9 mouse cellular contexts compared by ENCODE assay signal in the genomic region with DNA sequence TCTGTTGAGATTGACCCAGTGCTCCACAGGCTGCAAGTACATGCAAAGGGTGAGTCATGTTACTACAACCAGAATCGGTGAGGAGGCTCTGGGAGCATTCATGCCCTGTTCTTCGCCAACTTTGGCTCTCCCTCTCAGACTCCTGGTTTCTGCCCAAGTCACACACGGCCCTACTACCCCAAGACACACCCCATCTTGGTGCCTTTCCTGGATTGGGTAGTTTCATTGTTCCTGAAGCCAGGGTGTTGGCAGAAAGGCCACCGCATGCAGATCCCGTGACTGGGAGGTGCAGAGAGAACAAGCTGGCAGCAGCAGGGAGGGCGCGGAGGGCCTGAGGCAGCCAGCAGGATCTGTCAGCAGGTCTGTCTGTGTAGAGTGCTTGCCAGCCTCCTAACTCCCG.
A peak's percentile ranks its signal among the peaks of the same experiment; 100 is the strongest.
DNase-seq lines count a peak whose midpoint lies in the region; ATAC-seq and TF ChIP-seq lines count a peak whose summit lies in the region.
"Had no signal": no experiment of that assay in that cellular context is flagged by ENCODE, and none has a peak within 500 bp of the region (broad histone marks: within the 10 kb centered on the region; RNA-seq: fewer than 3 reads in every experiment).

No protein-coding gene starts in this region.

- H3K9me3 ChIP-seq in hindbrain, embryonic 13.5 days, result no peaks in the 10 kb centered on the region; the same call in 1 of the 2 replicates
- no peaks in the 10 kb centered on the region for H3K9me3 ChIP-seq in hindbrain, embryonic 11.5 days (ENCODE audit: control insufficient read depth, low read length)
- H3K9me3 ChIP-seq in ES-Bruce4 (replicated peaks; ENCODE audit: control insufficient read depth, insufficient read depth, low read length, poor library complexity, severe bottlenecking), result no peaks in the 10 kb centered on the region
- peaks cover 3% of the 10 kb centered on the region; the same call in 1 of the 2 replicates for H3K9me3 ChIP-seq in midbrain, embryonic 11.5 days (ENCODE audit: control insufficient read depth, low read length)
- H3K9me3 ChIP-seq: stomach, embryonic 15.5 days had no signal

- 83% methylated on average over 8 of the region's 8 CpGs for WGBS in hindbrain, embryonic 13.5 days
- 75% methylated on average over 8 of the region's 8 CpGs for WGBS in hindbrain, embryonic 11.5 days
- 86% methylated on average over 8 of the region's 8 CpGs for WGBS in midbrain, embryonic 11.5 days

- no peak overlapping the region for H3K27ac ChIP-seq in hindbrain, embryonic 13.5 days
- H3K27ac ChIP-seq in hindbrain, embryonic 11.5 days (ENCODE audit: low read depth, low read length), result no peak overlapping the region
- H3K27ac ChIP-seq in ES-Bruce4 (ENCODE audit: insufficient read depth, low read length), result peak overlapping the region; percentile 73
- H3K27ac ChIP-seq in midbrain, embryonic 11.5 days (ENCODE audit: low read depth, low read length), result no peak overlapping the region
- no peak overlapping the region for H3K27ac ChIP-seq in left cerebral cortex, adult 2 months
- H3K27ac ChIP-seq: stomach, embryonic 15.5 days had no signal

- 0 out of 2 replicates have a peak, but pooled peaks have one; percentile 13 for TF ChIP-seq EP300 in ES-Bruce4 (IDR thresholded peaks at IDR 0.05; ENCODE audit: insufficient read depth, low read depth, low read length)

- H3K36me3 ChIP-seq in hindbrain, embryonic 13.5 days, result no peaks in the 10 kb centered on the region
- no peaks in the 10 kb centered on the region for H3K36me3 ChIP-seq in hindbrain, embryonic 11.5 days (ENCODE audit: control insufficient read depth, insufficient read depth, low read length)
- H3K36me3 ChIP-seq in ES-Bruce4 (ENCODE audit: control insufficient read depth, insufficient read depth, low read length, poor library complexity, severe bottlenecking), result no peaks in the 10 kb centered on the region
- no peaks in the 10 kb centered on the region for H3K36me3 ChIP-seq in midbrain, embryonic 11.5 days (ENCODE audit: control insufficient read depth, insufficient read depth, low read length)

- no peak for DNase-seq in hindbrain, embryonic 11.5 days (ENCODE audit: low spot score)
- peak; percentile 24 for DNase-seq in cerebellum, adult 9-11 months
- peak; percentile 67 to 73 for DNase-seq in heart, postnatal 36 days
- no peak for DNase-seq in midbrain, embryonic 11.5 days (ENCODE audit: low spot score, missing footprints)
- DNase-seq in left cerebral cortex, adult 11 months (ENCODE audit: low spot score), result no peak
- DNase-seq in left cerebral cortex, adult 2 months (ENCODE audit: extremely low spot score in 1 of 2, low spot score in 2 of 2), result no peak

- ATAC-seq in hindbrain, embryonic 13.5 days (ENCODE audit: low FRiP score), result no peak
- ATAC-seq in hindbrain, embryonic 11.5 days (ENCODE audit: low FRiP score), result no peak
- ATAC-seq in midbrain, embryonic 11.5 days (ENCODE audit: low FRiP score), result no peak

- intact Hi-C loops in heart, postnatal 36 days (cut with DNase I), result no loop called here
- intact Hi-C loops in left cerebral cortex, adult 2 months (cut with DNase I), result no loop called here

- no peak overlapping the region for H3K4me2 ChIP-seq in hindbrain, embryonic 13.5 days
- H3K4me2 ChIP-seq in hindbrain, embryonic 11.5 days (replicated peaks; ENCODE audit: low read depth, low read length), result no peak overlapping the region
- H3K4me2 ChIP-seq in midbrain, embryonic 11.5 days, result no peak overlapping the region
- H3K4me2 ChIP-seq: stomach, embryonic 15.5 days had no signal

- no peaks in the 10 kb centered on the region for H3K27me3 ChIP-seq in hindbrain, embryonic 13.5 days
- no peaks in the 10 kb centered on the region for H3K27me3 ChIP-seq in hindbrain, embryonic 11.5 days (ENCODE audit: control insufficient read depth, insufficient read depth, low read length)
- H3K27me3 ChIP-seq in ES-Bruce4 (ENCODE audit: control insufficient read depth, insufficient read depth, low read length, poor library complexity, severe bottlenecking), result no peaks in the 10 kb centered on the region
- H3K27me3 ChIP-seq in midbrain, embryonic 11.5 days (ENCODE audit: control insufficient read depth, insufficient read depth, low read length), result no peaks in the 10 kb centered on the region
- H3K27me3 ChIP-seq: stomach, embryonic 15.5 days had no signal

- peak overlapping the region; percentile 24; the same call in 1 of the 2 replicates for H3K9ac ChIP-seq in hindbrain, embryonic 13.5 days
- no peak overlapping the region for H3K9ac ChIP-seq in hindbrain, embryonic 11.5 days (ENCODE audit: low read depth, low read length)
- H3K9ac ChIP-seq in ES-Bruce4 (ENCODE audit: low read depth, poor library complexity, severe bottlenecking), result peak overlapping the region; percentile 54
- H3K9ac ChIP-seq in midbrain, embryonic 11.5 days (ENCODE audit: low read length), result no peak overlapping the region
- H3K9ac ChIP-seq: stomach, embryonic 15.5 days had no signal

- H3K4me3 ChIP-seq in hindbrain, embryonic 13.5 days, result no peak overlapping the region
- H3K4me3 ChIP-seq in hindbrain, embryonic 11.5 days (ENCODE audit: low read depth, low read length), result no peak overlapping the region
- peak overlapping the region; percentile 63 for H3K4me3 ChIP-seq in ES-Bruce4 (ENCODE audit: low read depth, low read length)
- no peak overlapping the region for H3K4me3 ChIP-seq in midbrain, embryonic 11.5 days (ENCODE audit: low read depth, low read length)
- H3K4me3 ChIP-seq in left cerebral cortex, adult 2 months, result no peak overlapping the region
- H3K4me3 ChIP-seq: stomach, embryonic 15.5 days had no signal

- peaks cover 49% of the 10 kb centered on the region for H3K4me1 ChIP-seq in hindbrain, embryonic 13.5 days (replicated peaks)
- no peaks in the 10 kb centered on the region; the same call in 1 of the 2 replicates for H3K4me1 ChIP-seq in hindbrain, embryonic 11.5 days (replicated peaks; ENCODE audit: control insufficient read depth, insufficient read depth, low read length)
- H3K4me1 ChIP-seq in ES-Bruce4 (ENCODE audit: control insufficient read depth, insufficient read depth, low read length), result peaks cover 4% of the 10 kb centered on the region
- no peaks in the 10 kb centered on the region for H3K4me1 ChIP-seq in midbrain, embryonic 11.5 days (ENCODE audit: control insufficient read depth, insufficient read depth, low read length)

- no peak for TF ChIP-seq CTCF in ES-Bruce4 (IDR thresholded peaks at IDR 0.05; ENCODE audit: low read depth, low read length)
- no peak for TF ChIP-seq CTCF in left cerebral cortex, adult 2 months (IDR thresholded peaks at IDR 0.05)

- TF ChIP-seq POLR2A in ES-Bruce4 (IDR thresholded peaks at IDR 0.05; ENCODE audit: insufficient read depth, low read length), result no peak

Comparison
In these comparisons a context has a peak if more than half of its experiments do, and no peak if none do; other contexts are left out.
1. H3K9ac ChIP-seq: peak in hindbrain, embryonic 13.5 days (single experiment) and ES-Bruce4 (single experiment); none in hindbrain, embryonic 11.5 days (single experiment) and midbrain, embryonic 11.5 days (single experiment).
2. DNase-seq: peak in cerebellum, adult 9-11 months (single experiment) and heart, postnatal 36 days (2 of 2); none in hindbrain, embryonic 11.5 days (single experiment), midbrain, embryonic 11.5 days (single experiment), left cerebral cortex, adult 11 months (single experiment) and left cerebral cortex, adult 2 months (0 of 2).